Mouse (Mus musculus) spleen, adult 2 months (tissue): ENCODE results near the gene Sult5a1. TPM values are rescaled to one million over a fixed set of nuclear protein-coding genes. Genes with fewer than 3 reads are reported as not detected.

Source experiments
- DNase-seq, 2 experiments: peaks; one replicate each; pipeline versions ENCODE4 v3.0.0 to v3.0.0-alpha.2; 2012 to 2021; ENCODE audit warnings: low spot score in 2 of 2, low read depth in 1 of 2
- H3K27ac ChIP-seq: fragments of 200-500 bp; 2 replicates; pipeline ENCODE4 v1.5.1; 2012; ENCODE audit warnings: low read length, inconsistent platforms; ENCODE audit not compliant: insufficient read depth
- H3K27me3 ChIP-seq: fragments of 200-500 bp; 2 replicates; pipeline ENCODE4 v1.6.1; 2012; ENCODE audit warnings: mild to moderate bottlenecking, moderate library complexity, low read length, inconsistent platforms; ENCODE audit not compliant: control insufficient read depth, insufficient read depth
- H3K36me3 ChIP-seq: fragments of 200-500 bp; 2 replicates; pipeline ENCODE4 v1.6.1; 2012; ENCODE audit warnings: mild to moderate bottlenecking, low read length, inconsistent platforms; ENCODE audit not compliant: control insufficient read depth, insufficient read depth
- H3K4me1 ChIP-seq: fragments of 200-500 bp; 2 replicates; pipeline ENCODE4 v1.6.1; 2011; ENCODE audit warnings: inconsistent platforms; ENCODE audit not compliant: control insufficient read depth, insufficient read depth, insufficient read length
- H3K4me3 ChIP-seq: fragments of 200-500 bp; 2 replicates; pipeline ENCODE4 v1.5.1; 2011; ENCODE audit warnings: mild to moderate bottlenecking, inconsistent platforms; ENCODE audit not compliant: insufficient read depth, insufficient read length; ENCODE audit errors: extremely low read depth
- CTCF ChIP-seq: fragments of 200-500 bp; IDR thresholded peaks from 2 replicates; pipeline ENCODE4 v1.5.1; 2011; ENCODE audit warnings: mild to moderate bottlenecking, inconsistent platforms; ENCODE audit not compliant: insufficient read depth, insufficient read length, insufficient replicate concordance; ENCODE audit errors: extremely low read depth
- POLR2A ChIP-seq: fragments of 200-500 bp; IDR thresholded peaks from 2 replicates; pipeline ENCODE4 v1.6.1; 2011; ENCODE audit warnings: low read depth, low read length, inconsistent platforms
- WGBS: fragments of 180-500 bp; shearing (Covaris S2); methylation state at CpG from one replicate; pipeline ENCODE4 v1.1.7; 2018; 5-methylcytosine and 5-hydroxymethylcytosine counted together
- polyA plus RNA-seq: library from polyadenylated mRNA; depleted of rRNA; stranded (reverse); fragments of >200 nt; gene quantifications from 2 replicates; pipeline ENCODE4 v1.2.3, GENCODE M21; 2012

Sult5a1 gene
- polyA plus RNA-seq, 1 experiment: 0.92 TPM

DNA sequence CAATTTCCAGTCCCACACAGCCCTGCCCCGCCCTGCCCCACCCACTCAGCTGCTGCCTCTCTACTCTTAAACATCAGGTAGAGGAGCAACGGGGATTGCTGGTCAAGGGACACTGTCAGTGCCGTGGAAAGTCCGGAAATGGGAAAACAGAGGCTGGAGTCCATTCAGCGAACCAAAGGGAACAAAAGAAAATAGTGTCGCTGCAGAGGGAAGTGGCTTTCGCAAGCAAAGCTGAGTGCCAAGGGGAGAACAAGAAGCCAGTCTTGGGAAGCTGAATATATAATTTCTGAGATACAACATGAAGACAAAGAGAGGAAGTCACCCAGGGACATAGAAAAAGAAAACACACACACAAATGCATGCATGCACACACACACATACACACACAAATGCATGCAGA lies 30.7 kb upstream of the Sult5a1 start:
- Histone ChIP-seq H3K4me3 (no peak overlapping the region), H3K27me3 (no peaks in the 10 kb centered on the region), H3K36me3 (no peaks in the 10 kb centered on the region), H3K4me1 (no peaks in the 10 kb centered on the region), H3K27ac (no peak overlapping the region)
- TF ChIP-seq CTCF (no peak), POLR2A (no peak)
- 47% methylated on average over 7 of the region's 7 CpGs for WGBS
- no peak for DNase-seq

- no peaks in the 10 kb centered on the region for H3K36me3 ChIP-seq
- 74% methylated on average over 2 of the region's 2 CpGs for WGBS
- no peak overlapping the region for H3K27ac ChIP-seq
- DNase-seq: no peak
- H3K4me1 ChIP-seq: no peaks in the 10 kb centered on the region
- no peak overlapping the region for H3K4me3 ChIP-seq
- no peak for TF ChIP-seq POLR2A
- no peak for TF ChIP-seq CTCF
- no peaks in the 10 kb centered on the region for H3K27me3 ChIP-seq
These were observed 29.9 kb upstream of the Sult5a1 start for GRCm38 (mm10) chr8:123188006-123188405.

- Histone ChIP-seq H3K27ac (no peak within 1 kb of the TSS), H3K4me3 (no peak within 1 kb of the TSS), H3K36me3 (no peaks in the 10 kb centered on the region), H3K4me1 (no peaks in the 10 kb centered on the region), H3K27me3 (no peaks in the 10 kb centered on the region)
- no peak for DNase-seq
- no peak for TF ChIP-seq CTCF
- 71% methylated on average over 19 of the region's 19 CpGs for WGBS
These were observed 27.7 kb upstream of the Sult5a1 start, which contains the start of gene Dpep1 for GRCm38 (mm10) chr8:123185566-123186409. Dpep1 (plus strand) TSS chr8:123186242.

DNA sequence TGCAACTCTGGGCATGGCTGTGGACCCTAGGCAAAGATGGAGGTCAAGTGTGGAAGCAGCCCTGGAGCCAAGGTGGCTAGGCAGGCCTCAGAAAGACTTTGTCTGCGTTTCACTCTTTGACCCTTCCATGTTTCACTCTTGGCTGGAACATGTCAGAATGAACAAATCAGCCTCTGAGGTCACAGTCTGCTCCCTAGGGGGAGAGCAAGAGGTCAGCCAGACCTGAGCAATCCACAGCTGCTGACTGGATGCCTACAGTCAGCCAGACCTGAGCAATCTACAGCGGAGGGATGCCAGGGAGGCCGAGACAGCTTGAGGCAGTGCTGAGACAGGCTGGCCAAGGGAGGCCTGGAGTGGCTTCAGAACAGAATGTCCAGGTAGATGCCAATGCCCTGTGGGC lies 23.3 kb upstream of the Sult5a1 start:
- Histone ChIP-seq H3K4me3 (no peak overlapping the region), H3K27ac (no peak overlapping the region), H3K4me1 (no peaks in the 10 kb centered on the region), H3K27me3 (no peaks in the 10 kb centered on the region), H3K36me3 (no peaks in the 10 kb centered on the region)
- no peak for DNase-seq
- TF ChIP-seq POLR2A: no peak
- no peak for TF ChIP-seq CTCF
- WGBS: 77% methylated on average over 3 of the region's 3 CpGs

DNA sequence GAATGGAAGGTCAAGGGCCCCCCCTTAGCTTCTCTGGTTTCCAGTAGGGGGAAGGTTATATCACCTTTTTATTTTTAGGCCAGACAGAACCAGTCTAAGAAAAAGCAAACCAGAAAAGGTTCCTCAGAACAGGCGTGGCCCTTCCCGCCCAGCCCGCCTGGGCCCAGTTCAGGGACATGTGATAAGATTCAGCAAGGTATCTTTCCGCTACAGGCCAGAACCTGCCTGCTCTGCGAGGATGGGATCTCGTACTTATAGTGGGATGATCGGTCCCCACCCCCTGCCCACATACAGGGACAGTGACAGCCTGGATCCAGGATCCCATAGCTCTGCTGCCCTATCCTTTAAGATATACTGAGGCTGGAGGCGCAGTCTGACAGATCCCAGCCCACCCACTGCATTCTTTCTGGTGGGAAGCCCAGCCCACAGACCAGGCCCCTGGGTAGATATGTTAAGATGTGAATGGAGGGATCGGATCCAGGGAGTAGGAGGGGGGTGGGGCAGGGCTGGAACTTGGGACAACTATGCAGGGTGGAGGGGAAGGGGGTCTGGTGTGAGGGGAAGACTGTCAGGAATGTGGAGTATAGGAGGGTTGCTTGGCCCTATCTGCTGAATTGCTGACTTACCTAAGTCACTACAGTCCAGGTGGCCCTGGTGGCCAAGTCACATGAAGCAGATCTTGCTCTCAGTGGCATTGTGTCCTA lies 1.9 kb downstream of the Sult5a1 start:
- no peak overlapping the region for H3K4me3 ChIP-seq
- H3K27ac ChIP-seq: no peak overlapping the region
- H3K4me1 ChIP-seq: no peaks in the 10 kb centered on the region
- no peak for TF ChIP-seq CTCF
- no peak for TF ChIP-seq POLR2A
- H3K36me3 ChIP-seq: no peaks in the 10 kb centered on the region
- DNase-seq: no peak
- WGBS: 92% methylated on average over 9 of the region's 9 CpGs
- no peaks in the 10 kb centered on the region for H3K27me3 ChIP-seq

DNA sequence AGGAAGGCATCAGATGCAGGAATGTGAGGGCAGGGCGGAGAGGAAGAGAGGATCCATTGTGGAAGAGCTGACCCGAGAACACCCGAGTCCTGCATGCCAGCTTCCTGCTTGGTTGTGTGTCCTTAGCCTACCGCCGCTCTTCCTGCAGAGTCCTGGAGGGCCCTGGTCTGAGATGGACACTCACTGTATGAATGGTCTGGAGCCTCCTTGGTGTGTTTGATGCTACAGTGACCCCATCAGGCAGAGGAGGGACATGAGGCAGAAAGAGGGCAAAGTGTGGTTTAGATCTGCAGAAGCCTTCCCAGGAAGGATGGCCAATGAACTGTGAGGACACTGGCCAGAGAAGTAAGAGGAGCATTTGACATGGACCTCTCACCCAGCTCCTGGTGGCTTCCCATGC lies 2.9 kb downstream of the Sult5a1 start:
- DNase-seq: no peak
- WGBS: 79% methylated on average over 5 of the region's 5 CpGs

GRCm38 (mm10) chr8:123150737-123151171 lies 7.4 kb downstream of the Sult5a1 start:
- Histone ChIP-seq H3K4me1 (no peaks in the 10 kb centered on the region), H3K4me3 (no peak overlapping the region), H3K27ac (no peak overlapping the region), H3K27me3 (no peaks in the 10 kb centered on the region), H3K36me3 (no peaks in the 10 kb centered on the region)
- TF ChIP-seq POLR2A (no peak), CTCF (no peak)
- 38% methylated on average over 9 of the region's 9 CpGs for WGBS
- DNase-seq: no peak

More for the DNA sequence above, 2.9 kb downstream of the Sult5a1 start:
- H3K4me1 ChIP-seq: no peaks in the 10 kb centered on the region
- no peaks in the 10 kb centered on the region for H3K36me3 ChIP-seq
- no peak for TF ChIP-seq POLR2A
- no peak for TF ChIP-seq CTCF
- H3K27ac ChIP-seq: no peak overlapping the region
- H3K4me3 ChIP-seq: no peak overlapping the region
- no peaks in the 10 kb centered on the region for H3K27me3 ChIP-seq
